Mouse (Mus musculus): ENCODE data around the gene Tubgcp2. TPM values are rescaled to one million over a fixed set of nuclear protein-coding genes. Genes with fewer than 3 reads are reported as not detected.

Gene Tubgcp2
- total and polyA plus RNA-seq, 3 experiments: 12.2 to 51.8 (median 33.9) TPM

- TF ChIP-seq GATA2 (IDR thresholded peaks at IDR 0.05; ENCODE audit: borderline replicate concordance, low read depth, low read length) (no peak), GATA1 (IDR thresholded peaks at IDR 0.05; ENCODE audit: borderline replicate concordance, low read length) (no peak), CTCF (IDR thresholded peaks at IDR 0.05; ENCODE audit: low read depth, low read length) (no peak), TAL1 (conservative IDR thresholded peaks at IDR 0.05; ENCODE audit: low read depth, low read length) (no peak), POLR2AphosphoS5 (IDR thresholded peaks at IDR 0.05; ENCODE audit: insufficient replicate concordance, low read depth, low read length) (no peak)
- no peak overlapping the region for H3K4me3 ChIP-seq (ENCODE audit: low read depth, low read length)
- DNase-seq (ENCODE audit: low spot score) (no peak), ATAC-seq (ENCODE audit: extremely low read depth, insufficient number of reproducible peaks, low FRiP score, poor library complexity, severe bottlenecking) (peak; percentile 31; the same call in 1 of the 2 replicates)
- H3K4me1 ChIP-seq (ENCODE audit: insufficient read depth, low read depth, low read length): no peaks in the 10 kb centered on the region; the same call in 1 of the 2 replicates
- H3K27me3 ChIP-seq (ENCODE audit: insufficient read depth, low read length): peaks cover 8% of the 10 kb centered on the region; the same call in 1 of the 2 replicates
- H3K9me3 ChIP-seq (replicated peaks): no peaks in the 10 kb centered on the region
- H3K36me3 ChIP-seq (replicated peaks): no peaks in the 10 kb centered on the region
Observed at GRCm38 (mm10) chr7:139971436-139971835, 65.0 kb downstream of the Tubgcp2 start.

GRCm38 (mm10) chr7:139970979-139971378 is 65.5 kb downstream of the Tubgcp2 start:
- TF ChIP-seq POLR2AphosphoS5 (IDR thresholded peaks at IDR 0.05; ENCODE audit: insufficient replicate concordance, low read depth, low read length): no peak
- no peak for TF ChIP-seq CTCF (IDR thresholded peaks at IDR 0.05; ENCODE audit: low read depth, low read length)
- TF ChIP-seq GATA2 (IDR thresholded peaks at IDR 0.05; ENCODE audit: borderline replicate concordance, low read depth, low read length): no peak
- no peak for TF ChIP-seq GATA1 (IDR thresholded peaks at IDR 0.05; ENCODE audit: borderline replicate concordance, low read length)
- no peak for TF ChIP-seq TAL1 (conservative IDR thresholded peaks at IDR 0.05; ENCODE audit: low read depth, low read length)
- no peaks in the 10 kb centered on the region for H3K36me3 ChIP-seq (replicated peaks)
- no peak overlapping the region for H3K4me3 ChIP-seq (ENCODE audit: low read depth, low read length)
- no peak for DNase-seq (ENCODE audit: low spot score)
- H3K4me1 ChIP-seq (ENCODE audit: insufficient read depth, low read depth, low read length): no peaks in the 10 kb centered on the region; the same call in 1 of the 2 replicates
- ATAC-seq (ENCODE audit: extremely low read depth, insufficient number of reproducible peaks, low FRiP score, poor library complexity, severe bottlenecking): no peak
- H3K27me3 ChIP-seq (ENCODE audit: insufficient read depth, low read length): peaks cover 8% of the 10 kb centered on the region; the same call in 1 of the 2 replicates
- no peaks in the 10 kb centered on the region for H3K9me3 ChIP-seq (replicated peaks)

DNA sequence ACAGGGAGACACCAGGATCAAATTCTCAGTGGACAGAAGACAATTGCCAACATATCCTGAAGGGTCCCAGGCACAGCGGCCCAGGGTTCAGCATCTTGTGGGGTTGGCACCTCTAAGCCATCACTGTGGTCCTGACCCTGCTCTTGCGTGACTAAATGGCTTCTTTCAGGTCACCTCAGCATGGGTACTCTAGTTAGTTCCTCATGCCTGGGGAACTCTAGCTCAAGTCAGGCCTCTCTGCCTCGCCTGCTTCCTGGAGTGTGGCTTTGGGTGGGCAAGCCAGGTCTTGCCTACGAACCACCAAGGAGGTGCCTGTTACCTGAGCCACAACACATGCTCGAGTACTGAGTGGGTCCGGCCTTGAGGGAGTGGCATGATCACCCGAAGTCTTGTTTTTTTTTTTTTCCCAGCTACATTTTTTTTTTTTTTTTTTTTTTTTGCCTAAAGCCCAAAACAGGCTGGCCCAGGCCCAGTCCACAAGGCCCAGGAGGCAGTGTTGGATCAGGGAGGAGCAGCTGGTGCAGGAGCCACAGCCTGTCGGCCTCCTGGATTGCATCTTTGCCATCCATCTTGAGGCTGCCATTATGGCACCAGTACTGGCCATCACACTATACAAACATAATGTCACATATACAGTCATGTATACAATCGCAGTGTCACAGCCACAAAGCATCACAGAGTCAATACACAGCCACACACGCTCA is 66.1 kb downstream of the Tubgcp2 start:
- peaks cover 8% of the 10 kb centered on the region; the same call in 1 of the 2 replicates for H3K27me3 ChIP-seq (ENCODE audit: insufficient read depth, low read length)
- H3K36me3 ChIP-seq (replicated peaks): no peaks in the 10 kb centered on the region
- TF ChIP-seq POLR2AphosphoS5 (IDR thresholded peaks at IDR 0.05; ENCODE audit: insufficient replicate concordance, low read depth, low read length) (no peak), CTCF (IDR thresholded peaks at IDR 0.05; ENCODE audit: low read depth, low read length) (no peak), GATA1 (IDR thresholded peaks at IDR 0.05; ENCODE audit: borderline replicate concordance, low read length) (no peak), GATA2 (IDR thresholded peaks at IDR 0.05; ENCODE audit: borderline replicate concordance, low read depth, low read length) (no peak), TAL1 (conservative IDR thresholded peaks at IDR 0.05; ENCODE audit: low read depth, low read length) (no peak)
- DNase-seq (ENCODE audit: low spot score) (no peak), ATAC-seq (ENCODE audit: extremely low read depth, insufficient number of reproducible peaks, low FRiP score, poor library complexity, severe bottlenecking) (no peak)
- H3K4me3 ChIP-seq (ENCODE audit: low read depth, low read length): no peak overlapping the region
- no peaks in the 10 kb centered on the region; the same call in 1 of the 2 replicates for H3K4me1 ChIP-seq (ENCODE audit: insufficient read depth, low read depth, low read length)
- no peaks in the 10 kb centered on the region for H3K9me3 ChIP-seq (replicated peaks)

DNA sequence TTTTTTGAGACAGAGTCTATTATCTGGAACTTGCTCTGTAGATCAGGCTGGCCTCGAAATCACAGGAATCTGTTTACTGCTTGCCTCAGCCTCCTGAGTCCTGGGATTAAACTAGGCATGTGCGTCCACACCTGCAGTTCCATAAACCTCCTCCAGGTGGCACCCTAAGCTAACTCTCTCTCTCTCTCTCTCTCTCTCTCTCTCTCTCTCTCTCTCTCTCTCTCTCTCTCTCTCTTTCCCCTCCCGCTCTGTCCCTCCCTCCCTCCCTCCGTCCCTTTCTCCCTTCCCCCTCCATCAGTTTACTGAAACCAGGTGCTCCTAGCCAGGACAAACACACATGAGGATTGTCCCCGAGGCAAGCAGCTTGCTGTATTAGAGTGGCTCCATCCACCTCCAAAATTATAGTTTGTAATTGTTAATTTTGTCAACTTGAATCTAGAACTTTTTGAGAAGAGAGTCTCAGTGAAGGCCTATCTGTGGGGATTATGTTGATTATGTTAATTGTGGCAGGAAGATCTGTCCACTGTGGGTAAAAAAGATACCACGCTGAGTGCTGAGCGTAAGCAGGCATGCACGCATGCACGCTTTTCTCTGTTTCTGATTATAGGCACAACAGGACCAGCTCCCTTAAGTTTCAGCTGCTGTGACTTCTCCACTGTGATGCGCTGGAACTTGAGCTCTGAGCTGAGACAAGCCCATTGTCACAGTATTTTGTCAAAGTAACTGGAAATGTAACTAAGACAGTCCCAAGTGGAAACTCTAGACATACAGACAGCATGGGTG is 66.9 kb downstream of the Tubgcp2 start:
- no peaks in the 10 kb centered on the region for H3K36me3 ChIP-seq (replicated peaks)
- no peaks in the 10 kb centered on the region for H3K9me3 ChIP-seq (replicated peaks)
- H3K4me1 ChIP-seq (ENCODE audit: insufficient read depth, low read depth, low read length): no peaks in the 10 kb centered on the region
- TF ChIP-seq GATA2 (IDR thresholded peaks at IDR 0.05; ENCODE audit: borderline replicate concordance, low read depth, low read length): no peak
- TF ChIP-seq CTCF (IDR thresholded peaks at IDR 0.05; ENCODE audit: low read depth, low read length): peak; percentile 82
- H3K27me3 ChIP-seq (ENCODE audit: insufficient read depth, low read length): peaks cover 5% of the 10 kb centered on the region; the same call in 1 of the 2 replicates
- ATAC-seq (ENCODE audit: extremely low read depth, insufficient number of reproducible peaks, low FRiP score, poor library complexity, severe bottlenecking) (no peak), DNase-seq (ENCODE audit: low spot score) (no peak)
- no peak overlapping the region for H3K4me3 ChIP-seq (ENCODE audit: low read depth, low read length)

DNA sequence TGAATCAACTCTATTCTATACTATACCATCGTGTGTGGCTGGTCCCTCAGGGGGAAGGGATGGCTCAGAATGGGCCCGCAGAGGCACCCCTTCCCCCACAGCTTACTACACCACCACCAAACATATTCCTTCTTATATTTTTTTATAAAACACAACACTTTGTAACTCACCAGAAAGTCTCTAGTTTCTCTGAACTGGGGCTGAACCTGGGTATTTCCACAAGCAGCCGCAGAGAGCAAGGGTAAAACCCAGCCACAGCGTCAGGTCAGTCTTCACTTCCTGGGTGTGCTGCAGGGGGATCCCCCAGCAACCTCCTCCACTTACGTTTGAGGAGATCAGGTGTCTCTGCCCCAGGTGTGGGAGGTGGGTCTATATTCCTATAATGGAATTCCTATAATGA is 68.0 kb downstream of the Tubgcp2 start:
- H3K4me3 ChIP-seq (ENCODE audit: low read depth, low read length): no peak overlapping the region
- no peak for TF ChIP-seq TAL1 (conservative IDR thresholded peaks at IDR 0.05; ENCODE audit: low read depth, low read length)
- no peak for TF ChIP-seq CTCF (IDR thresholded peaks at IDR 0.05; ENCODE audit: low read depth, low read length)
- no peak for TF ChIP-seq POLR2AphosphoS5 (IDR thresholded peaks at IDR 0.05; ENCODE audit: insufficient replicate concordance, low read depth, low read length)
- TF ChIP-seq GATA2 (IDR thresholded peaks at IDR 0.05; ENCODE audit: borderline replicate concordance, low read depth, low read length): no peak
- TF ChIP-seq GATA1 (IDR thresholded peaks at IDR 0.05; ENCODE audit: borderline replicate concordance, low read length): no peak

DNA sequence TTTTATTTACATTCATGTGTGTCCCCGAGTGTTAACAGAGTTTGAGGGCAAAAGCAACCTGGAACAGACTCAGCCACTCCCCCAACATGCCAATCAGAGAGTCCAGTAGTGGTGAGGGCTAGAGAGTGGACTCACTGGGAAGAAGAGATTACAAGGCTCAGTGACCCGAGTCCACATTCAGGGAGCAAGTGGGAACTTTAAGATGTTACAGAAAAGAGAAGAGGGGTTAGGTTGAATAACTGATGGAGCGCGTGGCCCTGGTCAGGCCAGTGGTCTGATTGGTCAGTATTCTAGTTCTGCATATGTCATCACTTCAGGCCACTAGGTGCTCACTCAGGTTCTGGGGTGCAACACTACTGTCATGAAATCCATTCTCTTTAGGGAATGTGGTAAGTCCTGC is 69.3 kb downstream of the Tubgcp2 start:
- no peak for ATAC-seq (ENCODE audit: extremely low read depth, insufficient number of reproducible peaks, low FRiP score, poor library complexity, severe bottlenecking)

More for the DNA sequence above, 68.0 kb downstream of the Tubgcp2 start:
- peaks cover 5% of the 10 kb centered on the region; the same call in 1 of the 2 replicates for H3K27me3 ChIP-seq (ENCODE audit: insufficient read depth, low read length)
- no peaks in the 10 kb centered on the region for H3K36me3 ChIP-seq (replicated peaks)
- H3K9me3 ChIP-seq (replicated peaks): no peaks in the 10 kb centered on the region
- DNase-seq (ENCODE audit: low spot score) (no peak), ATAC-seq (ENCODE audit: extremely low read depth, insufficient number of reproducible peaks, low FRiP score, poor library complexity, severe bottlenecking) (no peak)
- H3K4me1 ChIP-seq (ENCODE audit: insufficient read depth, low read depth, low read length): no peaks in the 10 kb centered on the region

More for the DNA sequence above, 69.3 kb downstream of the Tubgcp2 start:
- DNase-seq (ENCODE audit: low spot score): no peak
- no peak overlapping the region for H3K4me3 ChIP-seq (ENCODE audit: low read depth, low read length)
- no peaks in the 10 kb centered on the region for H3K36me3 ChIP-seq (replicated peaks)
- H3K9me3 ChIP-seq (replicated peaks): no peaks in the 10 kb centered on the region
- TF ChIP-seq GATA2 (IDR thresholded peaks at IDR 0.05; ENCODE audit: borderline replicate concordance, low read depth, low read length) (no peak), TAL1 (conservative IDR thresholded peaks at IDR 0.05; ENCODE audit: low read depth, low read length) (no peak), CTCF (IDR thresholded peaks at IDR 0.05; ENCODE audit: low read depth, low read length) (no peak), POLR2AphosphoS5 (IDR thresholded peaks at IDR 0.05; ENCODE audit: insufficient replicate concordance, low read depth, low read length) (no peak), GATA1 (IDR thresholded peaks at IDR 0.05; ENCODE audit: borderline replicate concordance, low read length) (no peak)
- H3K4me1 ChIP-seq (ENCODE audit: insufficient read depth, low read depth, low read length): no peaks in the 10 kb centered on the region
- peaks cover 5% of the 10 kb centered on the region; the same call in 1 of the 2 replicates for H3K27me3 ChIP-seq (ENCODE audit: insufficient read depth, low read length)

Data from G1E (cell line).